Mouse (Mus musculus) limb, embryonic 15.5 days (tissue): Measurements from ENCODE around the gene Prmt2. TPM values are rescaled to one million over a fixed set of nuclear protein-coding genes. Genes with fewer than 3 reads are reported as not detected.
A peak's percentile ranks its signal among the peaks of the same experiment; 100 is the strongest.

ENCODE experiments used
- ATAC-seq: fragments of 200-750 bp; cut with Nextera tagmentation; 2 replicates; pipeline ENCODE4 v1.8.0; 2017; ENCODE audit warnings: low read depth, moderate TSS enrichment; ENCODE audit not compliant: insufficient number of reproducible peaks, low FRiP score, low TSS enrichment
- H3K27ac ChIP-seq: fragments of 300-500 bp; sonication (generic); 2 replicates; pipeline ENCODE4 v1.5.1; 2015; ENCODE audit warnings: moderate library complexity, mild to moderate bottlenecking, inconsistent platforms
- H3K27me3 ChIP-seq: fragments of 300-500 bp; sonication (generic); 2 replicates; pipeline ENCODE4 v1.6.1; 2015; ENCODE audit warnings: inconsistent platforms
- H3K36me3 ChIP-seq: fragments of 300-500 bp; sonication (generic); 2 replicates; pipeline ENCODE4 v1.6.1; 2015; ENCODE audit warnings: inconsistent platforms
- H3K4me1 ChIP-seq: fragments of 300-500 bp; sonication (generic); 2 replicates; pipeline ENCODE4 v1.6.1; 2015; ENCODE audit warnings: inconsistent platforms
- H3K4me2 ChIP-seq: fragments of 300-500 bp; sonication (generic); 2 replicates; pipeline ENCODE4 v1.6.1; 2015; ENCODE audit warnings: mild to moderate bottlenecking, inconsistent platforms
- H3K4me3 ChIP-seq: fragments of 300-500 bp; sonication (generic); 2 replicates; pipeline ENCODE4 v1.5.1; 2015; ENCODE audit warnings: mild to moderate bottlenecking, inconsistent platforms
- H3K9ac ChIP-seq: fragments of 300-500 bp; sonication (generic); 2 replicates; pipeline ENCODE4 v1.6.1; 2015; ENCODE audit warnings: inconsistent platforms
- H3K9me3 ChIP-seq: fragments of 300-500 bp; sonication (generic); 2 replicates; pipeline ENCODE4 v1.6.1; 2016; ENCODE audit warnings: inconsistent platforms
- WGBS: fragments of 180-500 bp; shearing (Covaris S2); methylation state at CpG from one replicate; pipeline ENCODE4 v1.1.7; 2015; 5-methylcytosine and 5-hydroxymethylcytosine counted together
- polyA plus RNA-seq: library from polyadenylated mRNA; unstranded; fragments of >200 nt; fragmentation: Nextera tagmentation; extraction: Ambion mirVana; gene quantifications from 2 replicates; pipeline ENCODE4 v1.2.1, GENCODE M21; 2015

Prmt2 gene
- 53.6 and 62.6 TPM in 2 replicates for polyA plus RNA-seq

GRCm38 (mm10) chr10:76237341-76238225 lies at the start of gene Prmt2:
Gene Prmt2 (minus strand): TSS chr10:76237865.
- H3K27me3 ChIP-seq: no peaks in the 10 kb centered on the region
- peak within 1 kb of the TSS; percentile 77 for H3K4me3 ChIP-seq
- peaks cover 4% of the 10 kb centered on the region; the same call in 1 of the 2 replicates for H3K36me3 ChIP-seq
- peak; percentile 96 for ATAC-seq
- H3K9ac ChIP-seq: peak within 1 kb of the TSS; percentile 69
- under 1% methylated on average over 47 of the region's 47 CpGs for WGBS
- no peaks in the 10 kb centered on the region for H3K9me3 ChIP-seq
- H3K4me2 ChIP-seq: peak within 1 kb of the TSS; percentile 80
- H3K4me1 ChIP-seq: peaks cover 18% of the 10 kb centered on the region; the same call in 1 of the 2 replicates
- H3K27ac ChIP-seq: peak within 1 kb of the TSS; percentile 92

GRCm38 (mm10) chr10:76278541-76279097 lies 41.0 kb upstream of the Prmt2 start:
- H3K36me3 ChIP-seq: peaks cover 86% of the 10 kb centered on the region
- no peaks in the 10 kb centered on the region for H3K9me3 ChIP-seq
- no peak for ATAC-seq
- H3K4me2 ChIP-seq: no peak overlapping the region
- no peak overlapping the region for H3K4me3 ChIP-seq
- WGBS: 63% methylated on average over 5 of the region's 5 CpGs
- H3K4me1 ChIP-seq: no peaks in the 10 kb centered on the region
- H3K9ac ChIP-seq: no peak overlapping the region
- H3K27ac ChIP-seq: no peak overlapping the region
- no peaks in the 10 kb centered on the region for H3K27me3 ChIP-seq

DNA sequence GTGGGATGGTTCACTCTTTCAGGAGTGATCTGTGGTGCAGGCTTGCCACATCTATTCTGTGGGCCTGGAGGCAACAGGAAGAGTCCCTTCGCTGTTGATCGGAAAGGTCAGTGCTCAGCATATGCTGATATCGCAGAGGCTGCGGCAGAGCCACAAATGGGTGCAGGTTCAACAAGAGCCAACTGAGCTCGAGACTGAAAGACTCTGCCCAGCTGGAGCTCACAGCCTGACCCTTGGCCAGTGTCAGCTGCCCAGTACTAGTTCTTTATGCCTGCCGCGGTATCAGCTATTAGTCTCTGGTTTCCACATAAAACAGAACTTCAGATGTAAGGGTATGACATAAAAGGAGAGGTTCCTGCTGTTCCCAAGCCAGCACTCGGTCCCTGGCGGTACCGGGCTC lies 37.6 kb upstream of the Prmt2 start:
- H3K4me1 ChIP-seq: no peaks in the 10 kb centered on the region
- no peak overlapping the region for H3K4me3 ChIP-seq
- H3K27me3 ChIP-seq: no peaks in the 10 kb centered on the region
- no peak overlapping the region for H3K27ac ChIP-seq
- peaks cover 87% of the 10 kb centered on the region for H3K36me3 ChIP-seq
- WGBS: 80% methylated on average over 10 of the region's 10 CpGs
- H3K9me3 ChIP-seq: no peaks in the 10 kb centered on the region
- no peak overlapping the region for H3K4me2 ChIP-seq
- no peak overlapping the region for H3K9ac ChIP-seq
- no peak for ATAC-seq

- Histone ChIP-seq H3K27me3 (no peaks in the 10 kb centered on the region), H3K4me2 (no peak overlapping the region), H3K9ac (no peak overlapping the region), H3K4me3 (no peak overlapping the region), H3K4me1 (no peaks in the 10 kb centered on the region), H3K36me3 (peaks cover 89% of the 10 kb centered on the region), H3K9me3 (no peaks in the 10 kb centered on the region), H3K27ac (no peak overlapping the region)
- no peak for ATAC-seq
- WGBS: 39% methylated on average over 8 of the region's 8 CpGs
Measured at GRCm38 (mm10) chr10:76271238-76271637, 33.6 kb upstream of the Prmt2 start.

- H3K9me3 ChIP-seq: no peaks in the 10 kb centered on the region
- 72% methylated on average over 4 of the region's 4 CpGs for WGBS
- no peak overlapping the region for H3K27ac ChIP-seq
- H3K9ac ChIP-seq: no peak overlapping the region
- H3K27me3 ChIP-seq: no peaks in the 10 kb centered on the region
- H3K4me3 ChIP-seq: no peak overlapping the region
- H3K36me3 ChIP-seq: peaks cover 35% of the 10 kb centered on the region
- ATAC-seq: no peak
- H3K4me2 ChIP-seq: no peak overlapping the region
- 0 out of 2 replicates have a peak, but pooled peaks cover 4% of the 10 kb centered on the region for H3K4me1 ChIP-seq
Measured at GRCm38 (mm10) chr10:76262431-76262830, 24.8 kb upstream of the Prmt2 start.

DNA sequence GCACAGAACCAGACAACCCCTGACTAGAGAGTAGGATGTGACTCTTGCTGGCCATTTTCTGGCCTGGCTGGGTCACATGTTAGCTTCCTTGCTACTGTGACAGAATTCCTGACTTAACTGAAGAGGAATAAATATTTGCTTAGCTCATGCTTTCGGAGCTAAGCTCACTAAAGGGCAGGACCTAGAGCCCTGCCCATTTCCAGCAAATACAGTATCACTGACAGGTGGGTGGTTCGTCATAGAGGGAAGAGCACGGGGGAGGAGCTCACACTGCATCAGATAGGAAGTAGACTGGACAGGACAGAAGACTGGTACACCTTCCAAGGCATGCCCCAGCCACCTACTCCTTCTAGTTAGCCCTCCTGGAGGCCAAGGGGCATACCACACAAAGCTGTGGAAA lies 23.8 kb upstream of the Prmt2 start:
- Histone ChIP-seq H3K4me3 (no peak overlapping the region), H3K9me3 (no peaks in the 10 kb centered on the region), H3K27ac (no peak overlapping the region), H3K4me1 (0 out of 2 replicates have a peak, but pooled peaks cover 8% of the 10 kb centered on the region), H3K36me3 (peaks cover 28% of the 10 kb centered on the region), H3K27me3 (no peaks in the 10 kb centered on the region), H3K9ac (no peak overlapping the region), H3K4me2 (no peak overlapping the region)
- WGBS: 74% methylated on average over 3 of the region's 3 CpGs
- ATAC-seq: no peak

GRCm38 (mm10) chr10:76260358-76261059 lies 22.8 kb upstream of the Prmt2 start:
- no peak for ATAC-seq
- Histone ChIP-seq H3K4me3 (no peak overlapping the region), H3K4me1 (0 out of 2 replicates have a peak, but pooled peaks cover 10% of the 10 kb centered on the region), H3K27ac (no peak overlapping the region), H3K4me2 (no peak overlapping the region), H3K36me3 (peaks cover 19% of the 10 kb centered on the region), H3K27me3 (no peaks in the 10 kb centered on the region), H3K9me3 (no peaks in the 10 kb centered on the region), H3K9ac (no peak overlapping the region)
- WGBS: 60% methylated on average over 11 of the region's 11 CpGs

DNA sequence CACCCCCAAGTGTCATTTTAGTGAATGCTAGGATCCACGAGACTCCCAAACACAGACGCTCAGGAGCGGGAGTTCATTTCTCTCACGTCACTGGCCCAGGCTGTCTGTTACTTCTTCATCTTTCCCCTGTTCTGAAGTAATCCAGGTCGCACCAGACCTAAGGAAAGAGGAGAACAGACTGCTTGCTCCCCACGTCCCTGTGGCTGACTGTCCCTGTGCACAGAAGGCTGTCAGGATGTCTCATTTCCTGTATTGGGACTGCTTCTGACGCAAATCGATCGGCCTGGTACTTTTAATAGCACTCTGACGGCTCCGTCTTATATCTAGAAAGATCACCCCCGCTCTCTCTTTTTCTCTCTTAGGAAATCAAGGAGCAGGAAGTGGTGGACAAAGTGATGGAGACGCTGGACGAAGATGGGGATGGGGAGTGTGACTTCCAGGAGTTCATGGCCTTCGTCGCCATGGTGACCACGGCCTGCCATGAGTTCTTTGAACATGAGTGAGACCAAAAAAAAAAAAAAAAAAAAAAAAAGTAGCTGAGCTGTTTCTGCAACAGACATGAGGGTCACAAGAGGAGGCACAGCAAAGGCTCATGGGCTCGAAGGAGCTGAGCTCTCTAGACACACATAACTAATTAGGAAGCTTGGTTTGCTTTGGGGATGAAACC lies 22.0 kb upstream of the Prmt2 start:
- WGBS: 62% methylated on average over 18 of the region's 18 CpGs
- Histone ChIP-seq H3K4me2 (no peak overlapping the region), H3K9me3 (no peaks in the 10 kb centered on the region), H3K36me3 (peaks cover 12% of the 10 kb centered on the region), H3K4me3 (no peak overlapping the region), H3K27ac (no peak overlapping the region), H3K4me1 (0 out of 2 replicates have a peak, but pooled peaks cover 12% of the 10 kb centered on the region), H3K9ac (no peak overlapping the region), H3K27me3 (no peaks in the 10 kb centered on the region)
- no peak for ATAC-seq

- Histone ChIP-seq H3K4me2 (no peak overlapping the region), H3K27ac (peak overlapping the region; percentile 35), H3K4me1 (peaks cover 24% of the 10 kb centered on the region), H3K36me3 (peaks cover 6% of the 10 kb centered on the region), H3K9ac (no peak overlapping the region), H3K27me3 (no peaks in the 10 kb centered on the region), H3K4me3 (no peak overlapping the region), H3K9me3 (no peaks in the 10 kb centered on the region)
- ATAC-seq: no peak
- 73% methylated on average over 12 of the region's 12 CpGs for WGBS
Measured at GRCm38 (mm10) chr10:76257719-76258390, 20.2 kb upstream of the Prmt2 start.

DNA sequence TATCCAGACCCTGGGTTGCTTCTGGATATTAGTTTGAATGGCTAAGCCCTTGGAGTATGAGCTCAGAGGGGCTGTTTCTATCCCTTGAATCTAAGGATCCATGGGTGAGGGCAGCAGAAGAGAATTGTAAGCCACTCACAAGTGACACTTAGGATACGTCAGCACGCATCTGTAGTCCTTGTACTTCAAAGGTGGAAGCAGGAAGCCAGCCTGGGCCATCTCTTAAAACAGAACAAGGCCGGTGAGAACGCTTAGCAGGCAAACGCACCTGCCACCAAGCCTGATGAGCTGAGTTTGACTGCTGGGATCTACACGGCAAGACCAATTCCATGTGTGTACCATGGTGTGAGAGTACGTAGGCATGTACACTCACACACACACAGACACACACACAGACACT lies 19.6 kb upstream of the Prmt2 start:
- Histone ChIP-seq H3K9me3 (no peaks in the 10 kb centered on the region), H3K27me3 (no peaks in the 10 kb centered on the region), H3K27ac (no peak overlapping the region), H3K4me2 (no peak overlapping the region), H3K9ac (no peak overlapping the region), H3K4me3 (no peak overlapping the region), H3K4me1 (peaks cover 24% of the 10 kb centered on the region), H3K36me3 (peaks cover 3% of the 10 kb centered on the region)
- ATAC-seq: no peak
- WGBS: 88% methylated on average over 7 of the region's 7 CpGs

DNA sequence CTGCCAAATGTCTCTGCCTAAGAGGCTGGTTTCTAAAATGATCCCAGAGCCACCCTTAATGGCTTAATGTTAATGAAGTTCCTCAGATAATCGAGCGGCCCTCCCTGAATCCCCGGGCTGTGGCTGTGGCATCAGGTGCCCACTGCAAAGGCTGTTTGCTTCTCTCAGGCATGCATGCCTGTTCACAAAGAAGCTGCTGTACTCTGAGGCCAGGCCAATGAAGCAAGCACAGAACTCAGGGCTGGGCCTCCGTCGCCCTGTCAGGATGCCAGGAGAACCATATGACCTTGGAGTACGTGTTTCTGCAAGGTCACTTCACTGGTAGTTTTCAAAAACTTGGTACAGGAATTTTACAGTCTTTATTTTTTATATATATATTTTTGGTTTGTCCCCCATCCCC lies 18.0 kb upstream of the Prmt2 start:
- peak; percentile 16; the same call in 1 of the 2 replicates for ATAC-seq
- H3K4me1 ChIP-seq: peaks cover 24% of the 10 kb centered on the region
- H3K9me3 ChIP-seq: no peaks in the 10 kb centered on the region
- H3K4me2 ChIP-seq: 0 out of 2 replicates have a peak overlapping the region, but pooled peaks have one; percentile 5
- H3K4me3 ChIP-seq: no peak overlapping the region
- H3K27ac ChIP-seq: peak overlapping the region; percentile 43; the same call in 1 of the 2 replicates
- H3K9ac ChIP-seq: no peak overlapping the region
- no peaks in the 10 kb centered on the region; the same call in 1 of the 2 replicates for H3K36me3 ChIP-seq
- 64% methylated on average over 6 of the region's 6 CpGs for WGBS
- H3K27me3 ChIP-seq: no peaks in the 10 kb centered on the region
